Mouse (Mus musculus): ENCODE results near the gene Lrrc4. TPM values are rescaled to one million over a fixed set of nuclear protein-coding genes. Genes with fewer than 3 reads are reported as not detected.

Gene Lrrc4
- polyA plus RNA-seq, 1 experiment from 2014 or later: 1.2 TPM

- Histone ChIP-seq H3K4me1 (0 out of 2 replicates have a peak, but pooled peaks cover 4% of the 10 kb centered on the region), H3K4me2 (no peak overlapping the region), H3K9ac (no peak overlapping the region), H3K36me3 (peaks cover 3% of the 10 kb centered on the region; the same call in 1 of the 2 replicates), H3K9me3 (no peaks in the 10 kb centered on the region), H3K27ac (no peak overlapping the region), H3K4me3 (no peak overlapping the region), H3K27me3 (no peaks in the 10 kb centered on the region)
- WGBS: 60% methylated on average over 7 of the region's 7 CpGs
- no peak for ATAC-seq (ENCODE audit: insufficient number of reproducible peaks, insufficient read depth, low FRiP score, low TSS enrichment, low read depth)
These were observed 114.2 kb downstream of the Lrrc4 start for GRCm38 (mm10) chr6:28717203-28717844.

GRCm38 (mm10) chr6:28710035-28710434 is 121.5 kb downstream of the Lrrc4 start:
- Histone ChIP-seq H3K4me3 (no peak overlapping the region), H3K27ac (no peak overlapping the region), H3K9me3 (no peaks in the 10 kb centered on the region), H3K4me2 (no peak overlapping the region), H3K9ac (no peak overlapping the region), H3K27me3 (no peaks in the 10 kb centered on the region), H3K36me3 (peaks cover 22% of the 10 kb centered on the region), H3K4me1 (peaks cover 29% of the 10 kb centered on the region)
- ATAC-seq (ENCODE audit: insufficient number of reproducible peaks, insufficient read depth, low FRiP score, low TSS enrichment, low read depth): no peak
- WGBS: 47% methylated on average over 2 of the region's 2 CpGs

- Histone ChIP-seq H3K27me3 (no peaks in the 10 kb centered on the region), H3K4me1 (peaks cover 35% of the 10 kb centered on the region), H3K4me2 (no peak overlapping the region), H3K36me3 (peaks cover 18% of the 10 kb centered on the region), H3K27ac (peak overlapping the region; percentile 73), H3K9me3 (no peaks in the 10 kb centered on the region), H3K9ac (no peak overlapping the region), H3K4me3 (no peak overlapping the region)
- 82% methylated on average over 12 of the region's 12 CpGs for WGBS
- ATAC-seq (ENCODE audit: insufficient number of reproducible peaks, insufficient read depth, low FRiP score, low TSS enrichment, low read depth): no peak
These were observed 124.5 kb downstream of the Lrrc4 start for GRCm38 (mm10) chr6:28706976-28707592.

GRCm38 (mm10) chr6:28706108-28706975 is 125.2 kb downstream of the Lrrc4 start:
- Histone ChIP-seq H3K36me3 (peaks cover 18% of the 10 kb centered on the region), H3K27ac (peak overlapping the region; percentile 73), H3K27me3 (no peaks in the 10 kb centered on the region), H3K4me2 (no peak overlapping the region), H3K4me3 (no peak overlapping the region), H3K9me3 (no peaks in the 10 kb centered on the region), H3K4me1 (peaks cover 35% of the 10 kb centered on the region), H3K9ac (no peak overlapping the region)
- ATAC-seq (ENCODE audit: insufficient number of reproducible peaks, insufficient read depth, low FRiP score, low TSS enrichment, low read depth): no peak
- 55% methylated on average over 8 of the region's 8 CpGs for WGBS

GRCm38 (mm10) chr6:28705384-28706107 is 126.0 kb downstream of the Lrrc4 start:
- Histone ChIP-seq H3K9ac (no peak overlapping the region), H3K4me3 (no peak overlapping the region), H3K27ac (0 out of 2 replicates have a peak overlapping the region, but pooled peaks have one; percentile 73), H3K9me3 (no peaks in the 10 kb centered on the region), H3K4me1 (peaks cover 35% of the 10 kb centered on the region), H3K4me2 (no peak overlapping the region), H3K27me3 (no peaks in the 10 kb centered on the region), H3K36me3 (peaks cover 18% of the 10 kb centered on the region)
- 75% methylated on average over 6 of the region's 6 CpGs for WGBS
- no peak for ATAC-seq (ENCODE audit: insufficient number of reproducible peaks, insufficient read depth, low FRiP score, low TSS enrichment, low read depth)

- no peak for ATAC-seq (ENCODE audit: insufficient number of reproducible peaks, insufficient read depth, low FRiP score, low TSS enrichment, low read depth)
- 0 out of 2 replicates have a peak overlapping the region, but pooled peaks have one; percentile 45 for H3K27ac ChIP-seq
- WGBS: 18% methylated on average over 6 of the region's 6 CpGs
These were observed 126.9 kb downstream of the Lrrc4 start for GRCm38 (mm10) chr6:28704612-28705011.

GRCm38 (mm10) chr6:28697214-28697613 is 134.3 kb downstream of the Lrrc4 start:
- H3K36me3 ChIP-seq: 0 out of 2 replicates have a peak, but pooled peaks cover 4% of the 10 kb centered on the region
- H3K9me3 ChIP-seq: no peaks in the 10 kb centered on the region
- 78% methylated on average over 3 of the region's 3 CpGs for WGBS
- H3K27me3 ChIP-seq: no peaks in the 10 kb centered on the region
- no peak for ATAC-seq (ENCODE audit: insufficient number of reproducible peaks, insufficient read depth, low FRiP score, low TSS enrichment, low read depth)
- no peak overlapping the region for H3K27ac ChIP-seq
- no peak overlapping the region for H3K9ac ChIP-seq
- no peak overlapping the region for H3K4me3 ChIP-seq
- peaks cover 11% of the 10 kb centered on the region; the same call in 1 of the 2 replicates for H3K4me1 ChIP-seq
- H3K4me2 ChIP-seq: no peak overlapping the region

More at GRCm38 (mm10) chr6:28704612-28705011, 126.9 kb downstream of the Lrrc4 start:
- H3K9me3 ChIP-seq: no peaks in the 10 kb centered on the region
- H3K4me3 ChIP-seq: no peak overlapping the region
- H3K27me3 ChIP-seq: no peaks in the 10 kb centered on the region
- H3K9ac ChIP-seq: no peak overlapping the region
- H3K4me2 ChIP-seq: no peak overlapping the region
- H3K4me1 ChIP-seq: peaks cover 30% of the 10 kb centered on the region
- H3K36me3 ChIP-seq: peaks cover 18% of the 10 kb centered on the region

GRCm38 (mm10) chr6:28692659-28693058 is 138.9 kb downstream of the Lrrc4 start:
- Histone ChIP-seq H3K36me3 (0 out of 2 replicates have a peak, but pooled peaks cover 4% of the 10 kb centered on the region), H3K4me2 (no peak overlapping the region), H3K27me3 (no peaks in the 10 kb centered on the region), H3K27ac (no peak overlapping the region), H3K9me3 (no peaks in the 10 kb centered on the region), H3K4me1 (peaks cover 8% of the 10 kb centered on the region; the same call in 1 of the 2 replicates), H3K9ac (no peak overlapping the region), H3K4me3 (no peak overlapping the region)
- ATAC-seq (ENCODE audit: insufficient number of reproducible peaks, insufficient read depth, low FRiP score, low TSS enrichment, low read depth): no peak

GRCm38 (mm10) chr6:28687776-28688175 is 143.8 kb downstream of the Lrrc4 start:
- ATAC-seq (ENCODE audit: insufficient number of reproducible peaks, insufficient read depth, low FRiP score, low TSS enrichment, low read depth): no peak
- no peak overlapping the region for H3K9ac ChIP-seq
- H3K36me3 ChIP-seq: no peaks in the 10 kb centered on the region
- no peaks in the 10 kb centered on the region for H3K9me3 ChIP-seq
- H3K27me3 ChIP-seq: no peaks in the 10 kb centered on the region
- no peaks in the 10 kb centered on the region for H3K4me1 ChIP-seq
- no peak overlapping the region for H3K4me3 ChIP-seq
- H3K4me2 ChIP-seq: no peak overlapping the region
- 85% methylated on average over 5 of the region's 5 CpGs for WGBS
- no peak overlapping the region for H3K27ac ChIP-seq

- WGBS: 83% methylated on average over 5 of the region's 5 CpGs
- H3K9ac ChIP-seq: no peak overlapping the region
- H3K27ac ChIP-seq: no peak overlapping the region
- no peaks in the 10 kb centered on the region for H3K36me3 ChIP-seq
- ATAC-seq (ENCODE audit: insufficient number of reproducible peaks, insufficient read depth, low FRiP score, low TSS enrichment, low read depth): no peak
- H3K4me2 ChIP-seq: no peak overlapping the region
- no peak overlapping the region for H3K4me3 ChIP-seq
- no peaks in the 10 kb centered on the region for H3K27me3 ChIP-seq
- 0 out of 2 replicates have a peak, but pooled peaks cover 3% of the 10 kb centered on the region for H3K4me1 ChIP-seq
- no peaks in the 10 kb centered on the region for H3K9me3 ChIP-seq
These were observed 145.8 kb downstream of the Lrrc4 start for GRCm38 (mm10) chr6:28685745-28686144.

- H3K9me3 ChIP-seq: no peaks in the 10 kb centered on the region
- WGBS: 70% methylated on average over 3 of the region's 3 CpGs
- no peak overlapping the region for H3K4me3 ChIP-seq
- H3K4me2 ChIP-seq: no peak overlapping the region
- H3K27ac ChIP-seq: no peak overlapping the region
- no peak for ATAC-seq (ENCODE audit: insufficient number of reproducible peaks, insufficient read depth, low FRiP score, low TSS enrichment, low read depth)
- no peaks in the 10 kb centered on the region for H3K27me3 ChIP-seq
- H3K4me1 ChIP-seq: 0 out of 2 replicates have a peak, but pooled peaks cover 3% of the 10 kb centered on the region
- H3K36me3 ChIP-seq: no peaks in the 10 kb centered on the region
- H3K9ac ChIP-seq: no peak overlapping the region
These were observed 146.5 kb downstream of the Lrrc4 start for GRCm38 (mm10) chr6:28685052-28685451.
